Mouse (Mus musculus): ENCODE measurements at regions not wholly inside any gene's neighbourhood (a gene's known extent, or its start where the extent isn't known, plus 50 kb on each side); places are given as distances from the start of the nearest gene placed in this dataset.

GRCm38 (mm10) chr4:55724286-55724685 lies 192.0 kb upstream of the Klf4 start:
- peak; percentile 19 for DNase-seq
- no peak overlapping the region for H3K27ac ChIP-seq (ENCODE audit: low read depth)
- H3K9me3 ChIP-seq (ENCODE audit: low read depth, low read length): no peaks in the 10 kb centered on the region
- no peak overlapping the region for H3K4me3 ChIP-seq (ENCODE audit: low read depth, low read length)
- 79% methylated on average over 1 of the region's 1 CpGs for WGBS
- H3K9ac ChIP-seq: no peak overlapping the region
- H3K36me3 ChIP-seq (ENCODE audit: insufficient read depth): no peaks in the 10 kb centered on the region
- H3K4me1 ChIP-seq (ENCODE audit: insufficient read depth): peaks cover 7% of the 10 kb centered on the region; the same call in 1 of the 2 replicates
- H3K4me2 ChIP-seq: no peak overlapping the region
- no peak for TF ChIP-seq CTCF (IDR thresholded peaks at IDR 0.05; ENCODE audit: low read depth)
- no peak for ATAC-seq (ENCODE audit: insufficient read depth)
- H3K27me3 ChIP-seq (ENCODE audit: insufficient read depth, low read length): no peaks in the 10 kb centered on the region

DNA sequence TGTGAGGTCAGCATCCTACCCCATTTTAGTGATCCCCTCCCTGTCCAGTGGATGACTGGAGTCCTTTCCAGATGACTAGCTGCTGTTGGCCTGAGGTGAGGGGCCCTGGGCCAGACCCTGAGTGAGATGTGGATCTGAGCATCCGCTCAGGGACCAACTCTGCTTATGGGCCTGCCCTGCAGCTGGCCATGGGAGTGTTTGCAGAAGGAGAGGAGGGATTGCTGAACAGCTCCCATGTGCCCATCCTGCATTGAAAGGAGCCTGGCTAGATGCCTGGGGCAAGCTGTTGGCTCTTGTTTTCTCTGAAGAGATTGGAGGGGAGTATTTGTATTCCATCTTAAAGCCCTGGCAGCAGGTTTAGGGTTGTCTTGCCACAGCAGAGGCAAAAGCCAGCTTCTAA lies 190.9 kb upstream of the Klf4 start:
- whole genome bisulfite sequencing: 79% methylated on average over 1 of the region's 1 CpGs
- TF ChIP-seq CTCF (IDR thresholded peaks at IDR 0.05; ENCODE audit: low read depth): no peak

GRCm38 (mm10) chr4:55722388-55722787 lies 190.1 kb upstream of the Klf4 start:
- Histone ChIP-seq H3K36me3 (ENCODE audit: insufficient read depth) (no peaks in the 10 kb centered on the region), H3K27me3 (ENCODE audit: insufficient read depth, low read length) (no peaks in the 10 kb centered on the region), H3K4me3 (ENCODE audit: low read depth, low read length) (no peak overlapping the region), H3K4me1 (ENCODE audit: insufficient read depth) (peaks cover 7% of the 10 kb centered on the region; the same call in 1 of the 2 replicates), H3K4me2 (no peak overlapping the region), H3K27ac (ENCODE audit: low read depth) (no peak overlapping the region), H3K9me3 (ENCODE audit: low read depth, low read length) (no peaks in the 10 kb centered on the region), H3K9ac (no peak overlapping the region)
- 31% methylated on average over 8 of the region's 8 CpGs for WGBS
- no peak for TF ChIP-seq CTCF (IDR thresholded peaks at IDR 0.05; ENCODE audit: low read depth)
- peak; percentile 62 for DNase-seq
- peak; percentile 72 for ATAC-seq (ENCODE audit: insufficient read depth)

More for the DNA sequence above, 190.9 kb upstream of the Klf4 start:
- peaks cover 7% of the 10 kb centered on the region; the same call in 1 of the 2 replicates for H3K4me1 ChIP-seq (ENCODE audit: insufficient read depth)
- H3K4me2 ChIP-seq: no peak overlapping the region
- H3K9ac ChIP-seq: no peak overlapping the region
- no peaks in the 10 kb centered on the region for H3K27me3 ChIP-seq (ENCODE audit: insufficient read depth, low read length)
- H3K4me3 ChIP-seq (ENCODE audit: low read depth, low read length): no peak overlapping the region
- no peaks in the 10 kb centered on the region for H3K9me3 ChIP-seq (ENCODE audit: low read depth, low read length)
- no peaks in the 10 kb centered on the region for H3K36me3 ChIP-seq (ENCODE audit: insufficient read depth)
- no peak overlapping the region for H3K27ac ChIP-seq (ENCODE audit: low read depth)
- DNase-seq (peak; percentile 42), ATAC-seq (ENCODE audit: insufficient read depth) (no peak)

DNA sequence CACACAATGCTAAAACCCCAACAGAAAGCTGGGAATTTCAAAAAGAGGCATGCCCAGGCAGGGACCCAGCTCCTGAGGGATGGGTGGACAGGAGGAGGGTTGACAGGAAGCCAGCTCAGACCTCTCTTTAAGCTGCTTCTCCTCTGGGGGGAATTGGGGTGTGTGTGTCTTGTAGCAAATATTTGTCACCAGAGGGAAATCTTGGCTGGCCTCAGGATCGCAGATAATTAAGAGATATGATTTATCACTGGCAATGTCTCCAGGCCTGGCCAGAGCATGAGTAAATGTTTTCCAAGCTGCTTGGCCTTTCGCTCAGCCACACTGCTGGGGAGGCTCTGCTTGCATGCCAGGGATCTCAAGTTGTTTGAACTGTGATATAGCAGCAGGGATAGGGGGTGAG lies 189.6 kb upstream of the Klf4 start:
- no peak overlapping the region for H3K9ac ChIP-seq
- H3K4me1 ChIP-seq (ENCODE audit: insufficient read depth): peaks cover 7% of the 10 kb centered on the region; the same call in 1 of the 2 replicates
- no peak overlapping the region for H3K4me3 ChIP-seq (ENCODE audit: low read depth, low read length)
- 7% methylated on average over 2 of the region's 2 CpGs for WGBS
- no peaks in the 10 kb centered on the region for H3K9me3 ChIP-seq (ENCODE audit: low read depth, low read length)
- TF ChIP-seq CTCF (IDR thresholded peaks at IDR 0.05; ENCODE audit: low read depth): peak; percentile 26
- no peak overlapping the region for H3K27ac ChIP-seq (ENCODE audit: low read depth)
- peak; percentile 91 for ATAC-seq (ENCODE audit: insufficient read depth)
- DNase-seq: peak; percentile 87
- H3K4me2 ChIP-seq: no peak overlapping the region
- no peaks in the 10 kb centered on the region for H3K36me3 ChIP-seq (ENCODE audit: insufficient read depth)
- H3K27me3 ChIP-seq (ENCODE audit: insufficient read depth, low read length): no peaks in the 10 kb centered on the region

DNA sequence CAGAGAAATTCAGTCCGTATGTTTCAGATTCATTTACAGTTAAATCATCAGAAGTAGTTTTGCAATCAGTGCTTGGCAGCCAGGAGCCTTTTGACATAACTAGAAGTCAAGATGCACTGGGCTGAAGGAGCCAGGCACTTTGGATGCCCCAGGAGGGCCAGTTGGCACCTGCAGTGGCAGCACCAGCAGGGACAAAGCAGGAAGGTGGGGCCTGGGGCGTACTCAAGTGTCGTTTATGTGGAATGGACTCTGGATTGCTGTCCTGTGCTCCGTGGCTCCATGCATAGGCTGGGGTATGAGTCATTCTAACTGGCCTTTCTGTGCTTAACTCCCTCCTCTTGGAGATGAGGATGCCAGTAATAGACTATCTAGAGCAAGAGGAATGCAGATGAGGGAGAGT lies 186.2 kb upstream of the Klf4 start:
- Histone ChIP-seq H3K9ac (no peak overlapping the region), H3K4me3 (ENCODE audit: low read depth, low read length) (no peak overlapping the region), H3K4me1 (ENCODE audit: insufficient read depth) (peaks cover 7% of the 10 kb centered on the region; the same call in 1 of the 2 replicates), H3K4me2 (no peak overlapping the region), H3K27ac (ENCODE audit: low read depth) (no peak overlapping the region), H3K9me3 (ENCODE audit: low read depth, low read length) (no peaks in the 10 kb centered on the region), H3K36me3 (ENCODE audit: insufficient read depth) (no peaks in the 10 kb centered on the region), H3K27me3 (ENCODE audit: insufficient read depth, low read length) (no peaks in the 10 kb centered on the region)
- ATAC-seq (ENCODE audit: insufficient read depth) (no peak), DNase-seq (no peak)
- no peak for TF ChIP-seq CTCF (IDR thresholded peaks at IDR 0.05; ENCODE audit: low read depth)
- WGBS: 56% methylated on average over 4 of the region's 4 CpGs

GRCm38 (mm10) chr4:55716161-55716651 lies 183.9 kb upstream of the Klf4 start:
- Histone ChIP-seq H3K9me3 (ENCODE audit: low read depth, low read length) (no peaks in the 10 kb centered on the region), H3K27me3 (ENCODE audit: insufficient read depth, low read length) (no peaks in the 10 kb centered on the region), H3K27ac (ENCODE audit: low read depth) (no peak overlapping the region), H3K9ac (no peak overlapping the region), H3K4me2 (no peak overlapping the region), H3K36me3 (ENCODE audit: insufficient read depth) (no peaks in the 10 kb centered on the region), H3K4me3 (ENCODE audit: low read depth, low read length) (no peak overlapping the region), H3K4me1 (ENCODE audit: insufficient read depth) (peaks cover 8% of the 10 kb centered on the region; the same call in 1 of the 2 replicates)
- DNase-seq (no peak), ATAC-seq (ENCODE audit: insufficient read depth) (no peak)
- no peak for TF ChIP-seq CTCF (IDR thresholded peaks at IDR 0.05; ENCODE audit: low read depth)
- WGBS: 57% methylated on average over 5 of the region's 5 CpGs

DNA sequence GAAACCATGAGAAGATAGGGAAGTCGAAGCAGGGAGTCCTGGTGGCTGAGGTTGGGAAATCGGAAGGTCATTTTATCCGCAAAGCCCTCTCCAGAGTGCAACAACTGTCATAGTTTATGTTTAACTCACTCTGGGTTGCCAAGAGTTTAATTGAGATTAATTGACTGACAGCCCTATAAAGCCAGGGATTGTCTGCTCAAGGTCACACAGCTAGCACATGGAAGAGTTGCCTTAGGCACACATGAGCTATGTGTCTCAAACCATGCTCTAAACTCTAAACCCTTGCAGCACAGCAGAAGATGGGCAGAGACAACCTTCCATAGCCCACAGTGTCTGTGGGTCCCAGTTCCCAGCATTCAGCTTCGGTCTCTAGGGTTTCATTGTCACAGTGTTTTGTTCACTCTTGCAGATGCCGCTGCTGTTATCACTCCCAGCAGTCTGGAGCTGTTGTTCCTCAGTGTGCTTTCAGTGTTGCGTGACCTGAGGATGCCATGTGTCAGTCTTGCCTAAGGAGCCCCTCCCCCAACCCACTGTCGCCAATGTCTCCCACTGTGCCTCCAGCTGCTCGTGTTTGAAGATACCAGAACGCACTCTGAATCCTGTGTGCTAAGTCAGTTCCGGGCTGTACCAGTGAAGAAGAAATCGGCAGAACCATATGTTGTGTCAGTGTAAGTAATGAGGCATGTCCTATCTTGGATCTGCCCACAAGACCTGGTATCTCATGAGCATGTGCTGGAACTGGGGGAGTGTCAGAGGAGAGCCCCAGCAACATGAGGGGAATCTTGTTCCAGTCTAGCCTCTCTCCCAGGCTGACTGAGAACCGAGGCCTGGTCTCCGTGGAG lies 179.5 kb upstream of the Klf4 start:
- Histone ChIP-seq H3K27ac (ENCODE audit: low read depth) (no peak overlapping the region), H3K9ac (no peak overlapping the region), H3K4me1 (ENCODE audit: insufficient read depth) (peaks cover 8% of the 10 kb centered on the region; the same call in 1 of the 2 replicates), H3K9me3 (ENCODE audit: low read depth, low read length) (no peaks in the 10 kb centered on the region), H3K36me3 (ENCODE audit: insufficient read depth) (no peaks in the 10 kb centered on the region), H3K27me3 (ENCODE audit: insufficient read depth, low read length) (no peaks in the 10 kb centered on the region), H3K4me3 (ENCODE audit: low read depth, low read length) (no peak overlapping the region), H3K4me2 (0 out of 2 replicates have a peak overlapping the region, but pooled peaks have one; percentile 8)
- TF ChIP-seq CTCF (IDR thresholded peaks at IDR 0.05; ENCODE audit: low read depth): no peak
- 29% methylated on average over 13 of the region's 13 CpGs for WGBS
- ATAC-seq (ENCODE audit: insufficient read depth) (peak; percentile 86), DNase-seq (peak; percentile 84)

All from lung, embryonic 14.5 days (tissue).